Mouse (Mus musculus): Measurements from ENCODE around the gene Lrrc73. TPM values are rescaled to one million over a fixed set of nuclear protein-coding genes. Genes with fewer than 3 reads are reported as not detected.

The Lrrc73 gene
- polyA plus RNA-seq, 2 experiments = 0.08 to 0.11 TPM

GRCm38 (mm10) chr17:46277586-46277985, 24.3 kb downstream of the Lrrc73 start:
- H3K36me3 ChIP-seq (replicated peaks; ENCODE audit: control insufficient read depth, insufficient read depth, low read depth) = peaks cover 3% of the 10 kb centered on the region; the same call in 1 of the 2 replicates
- 71% methylated on average over 4 of the region's 4 CpGs for WGBS (ENCODE audit: insufficient replicate concordance)
- H3K4me1 ChIP-seq (replicated peaks; ENCODE audit: control insufficient read depth in 2 of 2, insufficient read depth in 2 of 2, low read length in 1 of 2) = peaks cover 9 to 10% of the 10 kb centered on the region in 2 experiments; a peak in 3 of 4 replicates
- no peaks in the 10 kb centered on the region for H3K9me3 ChIP-seq (ENCODE audit: control insufficient read depth, low read length)
- TF ChIP-seq CTCF (IDR thresholded peaks at IDR 0.05; ENCODE audit: low read depth) (no peak), EP300 (IDR thresholded peaks at IDR 0.05; ENCODE audit: low read depth) (no peak)
- no peak overlapping the region for H3K4me3 ChIP-seq (ENCODE audit: insufficient read depth in 1 of 2, low read depth in 2 of 2, low read length in 2 of 2)
- DNase-seq (ENCODE audit: low read depth in 3 of 3, low spot score in 3 of 3) = no peak
- ATAC-seq (ENCODE audit: insufficient read depth) = no peak
- no peak overlapping the region for H3K27ac ChIP-seq
- no peaks in the 10 kb centered on the region for H3K27me3 ChIP-seq (ENCODE audit: control insufficient read depth, insufficient read depth, low read length)
- no peak overlapping the region for H3K4me2 ChIP-seq (ENCODE audit: low read depth)
- no peak overlapping the region for H3K9ac ChIP-seq (replicated peaks)

GRCm38 (mm10) chr17:46278011-46278765, 24.9 kb downstream of the Lrrc73 start:
- H3K9ac ChIP-seq (replicated peaks) = no peak overlapping the region
- no peak overlapping the region for H3K27ac ChIP-seq
- no peaks in the 10 kb centered on the region for H3K9me3 ChIP-seq (ENCODE audit: control insufficient read depth, low read length)
- ATAC-seq (ENCODE audit: insufficient read depth) (no peak), DNase-seq (ENCODE audit: low read depth in 3 of 3, low spot score in 3 of 3) (no peak)
- TF ChIP-seq EP300 (IDR thresholded peaks at IDR 0.05; ENCODE audit: low read depth) = no peak
- TF ChIP-seq CTCF (IDR thresholded peaks at IDR 0.05; ENCODE audit: low read depth) = no peak
- no peak overlapping the region for H3K4me2 ChIP-seq (ENCODE audit: low read depth)
- H3K4me3 ChIP-seq (ENCODE audit: insufficient read depth in 1 of 2, low read depth in 2 of 2, low read length in 2 of 2) = no peak overlapping the region
- 85% methylated on average over 12 of the region's 12 CpGs for WGBS (ENCODE audit: insufficient replicate concordance)
- H3K36me3 ChIP-seq (replicated peaks; ENCODE audit: control insufficient read depth, insufficient read depth, low read depth) = peaks cover 3% of the 10 kb centered on the region; the same call in 1 of the 2 replicates
- peaks cover 10 to 12% of the 10 kb centered on the region in 2 experiments; a peak in 3 of 4 replicates for H3K4me1 ChIP-seq (replicated peaks; ENCODE audit: control insufficient read depth in 2 of 2, insufficient read depth in 2 of 2, low read length in 1 of 2)
- H3K27me3 ChIP-seq (ENCODE audit: control insufficient read depth, insufficient read depth, low read length) = no peaks in the 10 kb centered on the region

GRCm38 (mm10) chr17:46282483-46283123, 29.3 kb downstream of the Lrrc73 start, which contains the start of gene Tjap1:
Gene Tjap1 (minus strand): TSS chr17:46283026.
- Histone ChIP-seq H3K4me1 (replicated peaks; ENCODE audit: control insufficient read depth in 2 of 2, insufficient read depth in 2 of 2, low read length in 1 of 2) (peaks cover 10 to 15% of the 10 kb centered on the region in 2 experiments; a peak in 3 of 4 replicates), H3K36me3 (replicated peaks; ENCODE audit: control insufficient read depth, insufficient read depth, low read depth) (peaks cover 3% of the 10 kb centered on the region; the same call in 1 of the 2 replicates), H3K9me3 (ENCODE audit: control insufficient read depth, low read length) (no peaks in the 10 kb centered on the region), H3K9ac (replicated peaks) (peak within 1 kb of the TSS; percentile 90), H3K4me3 (ENCODE audit: insufficient read depth in 1 of 2, low read depth in 2 of 2, low read length in 2 of 2) (peak within 1 kb of the TSS; percentile 78 to 100), H3K4me2 (ENCODE audit: low read depth) (peak within 1 kb of the TSS; percentile 99), H3K27me3 (ENCODE audit: control insufficient read depth, insufficient read depth, low read length) (no peaks in the 10 kb centered on the region), H3K27ac (peak within 1 kb of the TSS; percentile 14; the same call in 1 of the 2 replicates)
- under 1% methylated on average over 37 of the region's 37 CpGs for WGBS (ENCODE audit: insufficient replicate concordance)
- no peak for TF ChIP-seq CTCF (IDR thresholded peaks at IDR 0.05; ENCODE audit: low read depth)
- TF ChIP-seq EP300 (IDR thresholded peaks at IDR 0.05; ENCODE audit: low read depth) = no peak
- peak; percentile 93 for ATAC-seq (ENCODE audit: insufficient read depth)
- peak; percentile 60 to 72 (median 69) for DNase-seq (ENCODE audit: low read depth in 3 of 3, low spot score in 3 of 3)

GRCm38 (mm10) chr17:46283140-46283539, 29.8 kb downstream of the Lrrc73 start:
- H3K4me2 ChIP-seq (ENCODE audit: low read depth) = peak overlapping the region; percentile 99
- peak; percentile 35 for ATAC-seq (ENCODE audit: insufficient read depth)
- no peak overlapping the region for H3K27ac ChIP-seq
- H3K9ac ChIP-seq (replicated peaks) = no peak overlapping the region
- peaks cover under 1% of the 10 kb centered on the region; the same call in 1 of the 2 replicates for H3K36me3 ChIP-seq (replicated peaks; ENCODE audit: control insufficient read depth, insufficient read depth, low read depth)
- H3K4me1 ChIP-seq (replicated peaks; ENCODE audit: control insufficient read depth in 2 of 2, insufficient read depth in 2 of 2, low read length in 1 of 2) = peaks cover 10 to 15% of the 10 kb centered on the region in 2 experiments; a peak in 3 of 4 replicates
- no peak for DNase-seq (ENCODE audit: low read depth in 3 of 3, low spot score in 3 of 3)
- peak overlapping the region; percentile 78 to 100 for H3K4me3 ChIP-seq (ENCODE audit: insufficient read depth in 1 of 2, low read depth in 2 of 2, low read length in 2 of 2)
- TF ChIP-seq CTCF (IDR thresholded peaks at IDR 0.05; ENCODE audit: low read depth) (no peak), EP300 (IDR thresholded peaks at IDR 0.05; ENCODE audit: low read depth) (no peak)
- no peaks in the 10 kb centered on the region for H3K9me3 ChIP-seq (ENCODE audit: control insufficient read depth, low read length)
- H3K27me3 ChIP-seq (ENCODE audit: control insufficient read depth, insufficient read depth, low read length) = no peaks in the 10 kb centered on the region
- WGBS (ENCODE audit: insufficient replicate concordance) = 25% methylated on average over 9 of the region's 9 CpGs

- TF ChIP-seq CTCF (IDR thresholded peaks at IDR 0.05; ENCODE audit: low read depth) (no peak), EP300 (IDR thresholded peaks at IDR 0.05; ENCODE audit: low read depth) (no peak)
- H3K27me3 ChIP-seq (ENCODE audit: control insufficient read depth, insufficient read depth, low read length) = no peaks in the 10 kb centered on the region
Measured at GRCm38 (mm10) chr17:46283911-46284310, 30.6 kb downstream of the Lrrc73 start.

More at GRCm38 (mm10) chr17:46283911-46284310, 30.6 kb downstream of the Lrrc73 start:
- WGBS (ENCODE audit: insufficient replicate concordance) = 70% methylated on average over 8 of the region's 8 CpGs
- ATAC-seq (ENCODE audit: insufficient read depth) (no peak), DNase-seq (ENCODE audit: low read depth in 3 of 3, low spot score in 3 of 3) (no peak)
- Histone ChIP-seq H3K9ac (replicated peaks) (no peak overlapping the region), H3K36me3 (replicated peaks; ENCODE audit: control insufficient read depth, insufficient read depth, low read depth) (no peaks in the 10 kb centered on the region), H3K9me3 (ENCODE audit: control insufficient read depth, low read length) (no peaks in the 10 kb centered on the region), H3K4me2 (ENCODE audit: low read depth) (no peak overlapping the region), H3K4me3 (ENCODE audit: insufficient read depth in 1 of 2, low read depth in 2 of 2, low read length in 2 of 2) (no peak overlapping the region), H3K27ac (no peak overlapping the region), H3K4me1 (replicated peaks; ENCODE audit: control insufficient read depth in 2 of 2, insufficient read depth in 2 of 2, low read length in 1 of 2) (peaks cover 10 to 15% of the 10 kb centered on the region in 2 experiments; a peak in 3 of 4 replicates)
